Mouse (Mus musculus) embryonic facial prominence, embryonic 14.5 days (tissue): ENCODE data around the gene Cyp1a1. TPM values are rescaled to one million over a fixed set of nuclear protein-coding genes. Genes with fewer than 3 reads are reported as not detected.

Source experiments
- ATAC-seq: fragments of 200-750 bp; cut with Nextera tagmentation; 2 replicates; pipeline ENCODE4 v1.8.0; 2017; ENCODE audit warnings: low read depth, moderate number of reproducible peaks, moderate TSS enrichment
- DNase-seq: peaks from one replicate; pipeline ENCODE4 v3.0.0-alpha.2; 2015; ENCODE audit warnings: low spot score
- H3K27ac ChIP-seq: fragments of 300-500 bp; sonication (generic); replicated peaks from 2 replicates; pipeline ENCODE4 v1.5.1; 2014; ENCODE audit warnings: low read depth, mild to moderate bottlenecking, low read length, moderate library complexity
- H3K27me3 ChIP-seq: fragments of 300-500 bp; sonication (generic); replicated peaks from 2 replicates; pipeline ENCODE4 v1.6.1; 2014; ENCODE audit warnings: low read length; ENCODE audit not compliant: control insufficient read depth, insufficient read depth
- H3K36me3 ChIP-seq: fragments of 300-500 bp; sonication (generic); 2 replicates; pipeline ENCODE4 v1.6.1; 2014; ENCODE audit warnings: low read length, mixed read lengths; ENCODE audit not compliant: control insufficient read depth, insufficient read depth
- H3K4me1 ChIP-seq: fragments of 300-500 bp; sonication (generic); 2 replicates; pipeline ENCODE4 v1.6.1; 2014; ENCODE audit warnings: antibody characterized with exemption, low read length; ENCODE audit not compliant: control insufficient read depth, insufficient read depth
- H3K4me2 ChIP-seq: fragments of 300-500 bp; sonication (generic); 2 replicates; pipeline ENCODE4 v1.6.1; 2014; ENCODE audit warnings: low read depth, mild to moderate bottlenecking, low read length, moderate library complexity, mixed read lengths
- H3K4me3 ChIP-seq: fragments of 300-500 bp; sonication (generic); 2 replicates; pipeline ENCODE4 v1.5.1; 2014; ENCODE audit warnings: low read depth, mild to moderate bottlenecking, low read length
- H3K9ac ChIP-seq: fragments of 300-500 bp; sonication (generic); 2 replicates; pipeline ENCODE4 v1.6.1; 2014; ENCODE audit warnings: low read depth, mild to moderate bottlenecking, low read length, moderate library complexity, mixed read lengths
- H3K9me3 ChIP-seq: fragments of 300-500 bp; sonication (generic); 2 replicates; pipeline ENCODE4 v1.6.1; 2016; ENCODE audit warnings: low read length; ENCODE audit not compliant: control insufficient read depth
- WGBS: fragments of 180-500 bp; shearing (Covaris S2); extraction: QIAGEN DNeasy Blood & Tissue Kit; methylation state at CpG from one replicate; pipeline ENCODE4 v1.1.7; 2014; 5-methylcytosine and 5-hydroxymethylcytosine counted together
- polyA plus RNA-seq: library from polyadenylated mRNA; unstranded; fragments of >200 nt; fragmentation: Nextera tagmentation; extraction: Ambion mirVana; gene quantifications from 2 replicates; pipeline ENCODE4 v1.2.1, GENCODE M21; 2014

Cyp1a1 gene
- polyA plus RNA-seq, 1 experiment from 2014 or later: 0.08 TPM

GRCm38 (mm10) chr9:57748137-57748536 lies 60.4 kb downstream of the Cyp1a1 start:
- peaks cover 93% of the 10 kb centered on the region for H3K36me3 ChIP-seq
- ATAC-seq: no peak
- H3K4me2 ChIP-seq: no peak overlapping the region
- no peak for DNase-seq
- no peak overlapping the region for H3K4me3 ChIP-seq
- WGBS: 97% methylated on average over 6 of the region's 6 CpGs
- H3K27ac ChIP-seq: no peak overlapping the region
- no peaks in the 10 kb centered on the region for H3K9me3 ChIP-seq
- H3K27me3 ChIP-seq: no peaks in the 10 kb centered on the region
- no peak overlapping the region for H3K9ac ChIP-seq
- H3K4me1 ChIP-seq: no peaks in the 10 kb centered on the region

- H3K27ac ChIP-seq: no peak overlapping the region
These were observed 61.1 kb downstream of the Cyp1a1 start for GRCm38 (mm10) chr9:57748831-57749230.

GRCm38 (mm10) chr9:57750901-57751300 lies 63.2 kb downstream of the Cyp1a1 start:
- Histone ChIP-seq H3K9me3 (no peaks in the 10 kb centered on the region), H3K4me1 (no peaks in the 10 kb centered on the region), H3K27me3 (no peaks in the 10 kb centered on the region), H3K4me3 (no peak overlapping the region), H3K27ac (no peak overlapping the region), H3K9ac (no peak overlapping the region), H3K4me2 (no peak overlapping the region), H3K36me3 (peaks cover 98% of the 10 kb centered on the region)
- 81% methylated on average over 7 of the region's 7 CpGs for WGBS
- ATAC-seq: no peak
- no peak for DNase-seq

More at GRCm38 (mm10) chr9:57748831-57749230, 61.1 kb downstream of the Cyp1a1 start:
- Histone ChIP-seq H3K27me3 (no peaks in the 10 kb centered on the region), H3K36me3 (peaks cover 95% of the 10 kb centered on the region), H3K4me1 (no peaks in the 10 kb centered on the region), H3K4me3 (no peak overlapping the region), H3K9me3 (no peaks in the 10 kb centered on the region), H3K9ac (no peak overlapping the region), H3K4me2 (no peak overlapping the region)
- DNase-seq: no peak
- WGBS: 59% methylated on average over 1 of the region's 1 CpGs
- no peak for ATAC-seq

Other genes with a start within 250 kb of the Cyp1a1 start
- 20.2 and 25.2 TPM in 2 replicates for gene Ppcdc, start 247.8 kb upstream of the Cyp1a1 start, polyA plus RNA-seq
- 10.9 and 14.5 TPM in 2 replicates for gene Scamp5, start 219.9 kb upstream of the Cyp1a1 start, polyA plus RNA-seq
- gene Rpp25, start 183.9 kb upstream of the Cyp1a1 start, polyA plus RNA-seq: 0.86 and 1.4 TPM in 2 replicates
- 479 and 555 TPM in 2 replicates for gene Cox5a, start 166.7 kb upstream of the Cyp1a1 start, polyA plus RNA-seq
- gene Fam219b, start 150.4 kb upstream of the Cyp1a1 start, polyA plus RNA-seq: 21.1 and 24.2 TPM in 2 replicates
- 40.4 and 44.5 TPM in 2 replicates for gene Mpi, start 135.2 kb upstream of the Cyp1a1 start, polyA plus RNA-seq
- gene Scamp2, start 127.0 kb upstream of the Cyp1a1 start, polyA plus RNA-seq: 79.4 and 81.4 TPM in 2 replicates
- 9.4 and 11.4 TPM in 2 replicates for gene Ulk3, start 98.5 kb upstream of the Cyp1a1 start, polyA plus RNA-seq
- gene Cplx3, start 81.6 kb upstream of the Cyp1a1 start, polyA plus RNA-seq: not detected in 2 replicates
- gene Lman1l, start 67.2 kb upstream of the Cyp1a1 start, polyA plus RNA-seq: not detected in 2 replicates
- 25.7 and 26.6 TPM in 2 replicates for gene Csk, start 34.3 kb upstream of the Cyp1a1 start, polyA plus RNA-seq
- not detected in 2 replicates for gene Cyp1a2, start 4.2 kb upstream of the Cyp1a1 start, polyA plus RNA-seq
- gene Edc3, start 20.6 kb downstream of the Cyp1a1 start, polyA plus RNA-seq: 22.1 and 25.0 TPM in 2 replicates
- gene Clk3, start 77.9 kb downstream of the Cyp1a1 start, polyA plus RNA-seq: 54.7 and 59.6 TPM in 2 replicates
- gene Arid3b, start 148.9 kb downstream of the Cyp1a1 start, polyA plus RNA-seq: 3.8 and 4.1 TPM in 2 replicates
- 85.0 and 99.3 TPM in 2 replicates for gene Ubl7, start 223.1 kb downstream of the Cyp1a1 start, polyA plus RNA-seq